Mouse (Mus musculus): ENCODE measurements around the gene Bcl2a1c. TPM values are rescaled to one million over a fixed set of nuclear protein-coding genes. Genes with fewer than 3 reads are reported as not detected.

Bcl2a1c gene
- polyA plus RNA-seq, 1 experiment from 2014 or later: 0.39 TPM

DNA sequence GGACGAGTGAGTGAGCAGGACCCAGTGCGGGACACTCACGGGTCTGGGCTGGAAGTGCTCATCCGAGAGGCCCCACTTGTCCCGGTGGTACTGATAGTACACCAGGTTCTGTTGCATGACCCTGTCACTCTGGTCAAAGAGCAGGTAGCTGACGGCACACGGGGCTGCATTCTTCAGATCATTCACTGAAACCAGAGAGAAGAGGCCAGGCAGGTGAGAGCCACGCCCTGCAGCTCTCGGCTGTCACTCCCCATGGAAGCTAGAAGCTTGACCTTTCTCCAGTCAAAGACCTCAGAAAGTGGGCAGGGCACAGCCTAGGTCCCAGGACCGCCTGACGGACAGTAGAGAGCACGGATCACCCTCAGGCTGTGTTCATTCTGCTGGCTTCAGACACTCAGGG is 49.9 kb downstream of the Bcl2a1c start:
- Histone ChIP-seq H3K36me3 (peaks cover 45% of the 10 kb centered on the region), H3K27ac (no peak overlapping the region), H3K27me3 (no peaks in the 10 kb centered on the region), H3K4me2 (no peak overlapping the region), H3K4me3 (no peak overlapping the region), H3K9ac (no peak overlapping the region), H3K4me1 (no peaks in the 10 kb centered on the region), H3K9me3 (no peaks in the 10 kb centered on the region)
- 88% methylated on average over 12 of the region's 12 CpGs for WGBS
- ATAC-seq (ENCODE audit: borderline replicate concordance, extremely low read depth, low FRiP score, low TSS enrichment): no peak

Other genes starting within 250 kb of the Bcl2a1c start
- 153 and 159 TPM in 2 replicates for gene Crtap, start 60.5 kb downstream of the Bcl2a1c start, polyA plus RNA-seq (2015; fragmentation: Nextera tagmentation; extraction: Ambion mirVana)
- 42.6 and 47.7 TPM in 2 replicates for gene Glb1, start 70.9 kb downstream of the Bcl2a1c start, polyA plus RNA-seq (2015; fragmentation: Nextera tagmentation; extraction: Ambion mirVana)
- gene Tmppe, start 71.0 kb downstream of the Bcl2a1c start, polyA plus RNA-seq (2015; fragmentation: Nextera tagmentation; extraction: Ambion mirVana): 9.5 and 10.1 TPM in 2 replicates
- gene Ccr4, start 174.8 kb downstream of the Bcl2a1c start, polyA plus RNA-seq (2015; fragmentation: Nextera tagmentation; extraction: Ambion mirVana): 0.37 TPM in 1 of 2 replicates, not detected in the other
- gene C130032M10Rik, start 185.6 kb downstream of the Bcl2a1c start, polyA plus RNA-seq (2015; fragmentation: Nextera tagmentation; extraction: Ambion mirVana): 0.23 TPM in 1 of 2 replicates, not detected in the other
- 1.2 TPM in 2 replicates for gene Trim71, start 234.2 kb downstream of the Bcl2a1c start, polyA plus RNA-seq (2015; fragmentation: Nextera tagmentation; extraction: Ambion mirVana)

All from lung, embryonic 15.5 days (tissue).